Mouse (Mus musculus) erythroblast, embryonic 14.5 days (primary cell): ENCODE results near the gene Rcc1l. TPM values are rescaled to one million over a fixed set of nuclear protein-coding genes. Genes with fewer than 3 reads are reported as not detected.
A peak's percentile ranks its signal among the peaks of the same experiment; 100 is the strongest.

ENCODE experiments used
- H3K27me3 ChIP-seq: 2 replicates; pipeline ENCODE4 v1.6.1; 2012; ENCODE audit warnings: inconsistent platforms; ENCODE audit not compliant: control insufficient read depth
- H3K36me3 ChIP-seq: 2 replicates; pipeline ENCODE4 v1.6.1; 2012; ENCODE audit warnings: mild to moderate bottlenecking, inconsistent platforms; ENCODE audit not compliant: control insufficient read depth
- H3K4me1 ChIP-seq: 2 replicates; pipeline ENCODE4 v1.6.1; 2012; ENCODE audit warnings: inconsistent platforms; ENCODE audit not compliant: control insufficient read depth
- H3K4me3 ChIP-seq: replicated peaks from 2 replicates; pipeline ENCODE3; 2012; ENCODE audit warnings: moderate library complexity, mild to moderate bottlenecking, inconsistent platforms
- H3K9me3 ChIP-seq: 2 replicates; pipeline ENCODE4 v1.6.1; 2012; ENCODE audit warnings: low read length, inconsistent platforms, mixed read lengths; ENCODE audit not compliant: control insufficient read depth
- GATA1 ChIP-seq: IDR thresholded peaks from 2 replicates; pipeline ENCODE4 v1.6.1; 2012; ENCODE audit warnings: low read length, inconsistent platforms, mixed read lengths
- TAL1 ChIP-seq: IDR thresholded peaks from 3 replicates; pipeline ENCODE4 v1.6.1; 2012; ENCODE audit warnings: low read length, inconsistent platforms, mixed read lengths
- polyA plus RNA-seq: library from polyadenylated mRNA; stranded (reverse); fragments of >175 nt; gene quantifications from 2 replicates; pipeline ENCODE4 v1.2.3, GENCODE M21; 2012

The Rcc1l gene
- polyA plus RNA-seq, 1 experiment = 0.21 TPM

DNA sequence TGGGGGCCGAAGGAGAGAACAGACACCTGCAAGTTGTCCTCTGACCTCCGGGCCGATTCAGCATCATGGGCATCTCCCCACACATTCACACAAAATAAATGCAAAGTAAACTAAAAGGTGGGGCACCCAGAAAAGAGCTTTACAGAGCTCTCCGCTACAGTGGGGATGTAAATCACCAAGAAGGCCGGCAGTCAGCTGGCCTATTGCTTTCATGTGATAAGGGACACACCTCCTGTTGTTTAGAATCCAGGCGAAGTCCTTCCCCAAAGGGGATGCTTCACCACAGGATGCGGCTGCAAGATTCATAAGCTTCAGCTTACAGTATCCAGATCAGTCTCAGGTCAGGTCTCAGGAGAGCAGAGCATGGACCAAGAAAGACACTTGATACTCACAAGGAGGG lies 2.0 kb upstream of the Rcc1l start:
- TF ChIP-seq TAL1 = no peak
- no peak for TF ChIP-seq GATA1

DNA sequence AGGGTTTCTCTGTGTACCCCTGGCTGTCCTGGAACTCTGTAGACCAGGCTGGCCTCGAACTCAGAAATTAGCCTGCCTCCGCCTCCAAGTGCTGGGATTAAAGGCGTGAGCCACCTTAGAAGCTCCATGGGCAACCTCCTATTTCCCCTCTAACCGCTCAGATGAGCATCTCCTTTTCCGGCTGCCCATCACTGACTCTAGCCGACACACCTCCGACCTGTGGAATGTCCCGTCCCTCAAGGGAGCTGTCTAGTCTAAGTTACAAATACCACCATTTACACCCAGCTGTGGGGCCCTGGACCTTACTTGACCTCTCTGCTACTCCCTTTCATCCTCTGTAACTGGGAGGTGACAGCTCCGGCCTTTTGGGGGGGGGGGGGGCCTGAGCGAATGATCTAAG lies 878 bp downstream of the Rcc1l start:
- no peaks in the 10 kb centered on the region for H3K9me3 ChIP-seq
- no peak for TF ChIP-seq GATA1
- TF ChIP-seq TAL1 = no peak
- H3K36me3 ChIP-seq = peaks cover 23% of the 10 kb centered on the region
- H3K27me3 ChIP-seq = no peaks in the 10 kb centered on the region
- H3K4me1 ChIP-seq = peaks cover 45% of the 10 kb centered on the region
- peak overlapping the region; percentile 81 for H3K4me3 ChIP-seq

More for the DNA sequence above, 2.0 kb upstream of the Rcc1l start:
- Histone ChIP-seq H3K4me1 (peaks cover 60% of the 10 kb centered on the region), H3K36me3 (peaks cover 3% of the 10 kb centered on the region), H3K27me3 (no peaks in the 10 kb centered on the region), H3K9me3 (no peaks in the 10 kb centered on the region), H3K4me3 (no peak overlapping the region)

DNA sequence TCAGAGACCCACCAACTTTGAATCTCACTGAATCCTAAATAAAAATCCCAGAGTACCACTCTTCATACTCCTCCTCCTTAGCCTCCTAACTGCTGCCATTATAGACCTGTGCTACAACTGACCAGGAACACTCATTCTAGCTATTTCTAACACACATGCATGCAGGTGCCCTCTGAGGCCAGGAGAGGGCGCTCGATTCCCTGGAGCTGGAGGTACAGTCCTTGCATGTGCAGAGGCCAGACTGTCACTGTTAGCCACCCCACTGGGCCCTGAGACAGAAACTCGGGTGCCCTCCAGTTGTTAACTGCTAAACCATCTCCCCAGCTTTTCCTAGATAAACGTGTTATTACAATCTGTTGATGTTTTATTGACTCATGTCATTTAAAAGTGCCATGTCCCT lies 3.4 kb downstream of the Rcc1l start:
- H3K4me1 ChIP-seq = peaks cover 28% of the 10 kb centered on the region
- no peaks in the 10 kb centered on the region for H3K9me3 ChIP-seq
- no peaks in the 10 kb centered on the region for H3K27me3 ChIP-seq
- no peak overlapping the region for H3K4me3 ChIP-seq
- TF ChIP-seq TAL1 (no peak), GATA1 (no peak)
- H3K36me3 ChIP-seq = peaks cover 35% of the 10 kb centered on the region

DNA sequence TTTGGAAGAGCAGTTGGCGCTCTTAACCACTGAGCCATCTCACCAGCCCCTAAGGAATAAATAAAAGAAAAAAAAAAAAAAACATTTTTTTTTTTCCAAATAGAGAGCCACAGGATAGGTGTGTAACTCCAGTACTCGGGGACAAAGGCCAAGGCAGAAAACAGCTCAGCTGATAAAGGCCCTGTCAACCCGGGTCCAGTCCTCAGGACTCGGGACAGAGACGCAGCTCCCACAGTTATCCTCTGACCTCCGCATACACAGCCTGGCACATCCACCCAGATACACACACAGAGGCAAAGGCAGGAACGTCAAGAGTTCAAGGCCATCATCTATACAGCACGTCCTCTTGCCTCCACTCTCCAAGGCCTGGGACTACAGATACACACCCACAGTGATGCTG lies 6.4 kb downstream of the Rcc1l start:
- no peaks in the 10 kb centered on the region for H3K9me3 ChIP-seq
- no peak overlapping the region for H3K4me3 ChIP-seq
- TF ChIP-seq TAL1 (no peak), GATA1 (no peak)
- H3K4me1 ChIP-seq = peaks cover 8% of the 10 kb centered on the region
- no peaks in the 10 kb centered on the region for H3K27me3 ChIP-seq
- peaks cover 61% of the 10 kb centered on the region for H3K36me3 ChIP-seq

DNA sequence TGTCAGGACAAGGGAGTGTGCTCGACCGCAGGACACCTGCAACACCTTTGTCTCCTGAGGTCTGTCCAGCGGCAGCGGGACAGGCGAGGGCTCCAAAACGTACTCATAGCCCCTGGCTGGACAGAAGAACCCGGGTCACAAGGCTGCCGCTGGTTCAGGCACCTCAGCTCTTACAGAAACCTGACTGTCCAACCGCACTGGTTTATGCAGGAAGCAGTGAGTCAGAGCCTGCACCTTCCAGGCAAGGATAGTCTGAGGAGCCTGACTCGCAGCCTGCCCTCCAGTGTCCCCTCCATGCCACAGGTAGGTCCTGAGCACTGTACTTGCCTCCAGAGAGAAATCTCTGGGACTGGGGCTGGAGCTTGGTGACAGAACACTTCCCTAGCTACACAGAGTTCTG lies 7.3 kb downstream of the Rcc1l start:
- peaks cover 4% of the 10 kb centered on the region for H3K4me1 ChIP-seq
- TF ChIP-seq TAL1 (no peak), GATA1 (no peak)
- no peaks in the 10 kb centered on the region for H3K9me3 ChIP-seq
- peaks cover 68% of the 10 kb centered on the region for H3K36me3 ChIP-seq
- no peaks in the 10 kb centered on the region for H3K27me3 ChIP-seq
- H3K4me3 ChIP-seq = no peak overlapping the region

DNA sequence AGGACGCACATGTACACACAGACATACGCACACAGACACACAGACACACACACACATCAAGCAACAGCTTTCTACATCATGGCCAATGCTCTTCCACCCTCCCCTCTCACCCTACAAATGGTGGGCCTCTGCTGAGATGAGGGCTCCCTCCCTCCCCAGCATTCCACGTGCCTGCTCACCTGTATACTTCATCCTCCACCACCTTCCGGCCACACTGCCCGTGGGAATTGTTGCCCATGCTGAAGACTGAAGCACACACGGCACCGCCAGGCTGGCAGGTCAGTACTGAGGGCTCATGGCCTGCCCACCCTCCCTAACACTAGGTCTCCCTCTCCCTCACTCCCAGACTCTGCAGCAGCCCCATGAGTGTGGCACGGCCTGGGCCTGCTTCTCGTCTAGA lies 8.5 kb downstream of the Rcc1l start:
- H3K27me3 ChIP-seq = no peaks in the 10 kb centered on the region
- H3K36me3 ChIP-seq = peaks cover 73% of the 10 kb centered on the region
- H3K4me1 ChIP-seq = no peaks in the 10 kb centered on the region; the same call in 1 of the 2 replicates
- no peak overlapping the region for H3K4me3 ChIP-seq
- no peaks in the 10 kb centered on the region for H3K9me3 ChIP-seq
- TF ChIP-seq TAL1 (no peak), GATA1 (no peak)

DNA sequence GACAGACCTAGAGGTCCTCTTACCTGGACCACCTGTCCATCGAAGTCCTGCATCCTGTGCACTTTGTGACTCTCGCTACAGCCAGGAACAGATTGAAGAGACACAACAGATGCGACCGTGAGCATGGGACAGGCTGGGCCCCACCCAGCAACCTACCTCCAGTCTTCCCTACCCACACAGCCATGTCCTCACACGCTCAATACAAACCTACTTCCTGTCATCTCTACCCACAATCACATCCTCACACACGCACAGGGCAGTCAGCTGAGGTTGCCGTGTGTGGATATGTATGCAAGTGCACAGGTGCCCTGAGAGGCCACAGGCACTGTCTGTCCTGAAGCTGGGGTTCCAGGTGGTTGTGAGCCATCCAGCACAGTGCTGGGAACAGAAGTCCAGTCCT lies 9.9 kb downstream of the Rcc1l start:
- TF ChIP-seq TAL1 (no peak), GATA1 (no peak)
- Histone ChIP-seq H3K9me3 (no peaks in the 10 kb centered on the region), H3K4me3 (no peak overlapping the region), H3K4me1 (no peaks in the 10 kb centered on the region), H3K27me3 (no peaks in the 10 kb centered on the region), H3K36me3 (peaks cover 70% of the 10 kb centered on the region)

DNA sequence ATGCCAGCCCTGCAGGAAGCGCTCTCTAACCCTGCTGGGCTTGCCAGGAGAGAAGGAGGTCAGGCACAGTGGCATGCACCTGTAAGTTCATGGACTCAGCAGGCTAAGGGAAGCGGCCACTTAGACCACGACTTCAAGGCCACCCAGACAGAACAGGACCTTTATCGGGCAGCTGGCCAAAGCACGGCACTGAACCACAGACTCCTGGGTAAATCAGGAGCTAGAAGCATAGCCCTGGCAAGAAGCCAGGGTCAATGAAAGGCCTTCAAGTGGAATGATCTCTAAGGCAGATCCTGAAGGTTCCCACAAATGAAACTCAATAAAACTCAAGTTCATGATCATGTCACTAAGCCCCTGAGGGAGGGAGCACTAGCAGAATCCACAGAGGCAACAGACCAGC lies 11.9 kb downstream of the Rcc1l start:
- no peak for TF ChIP-seq TAL1
- no peak for TF ChIP-seq GATA1
- Histone ChIP-seq H3K27me3 (no peaks in the 10 kb centered on the region), H3K4me1 (no peaks in the 10 kb centered on the region), H3K36me3 (peaks cover 69% of the 10 kb centered on the region), H3K9me3 (no peaks in the 10 kb centered on the region), H3K4me3 (no peak overlapping the region)

DNA sequence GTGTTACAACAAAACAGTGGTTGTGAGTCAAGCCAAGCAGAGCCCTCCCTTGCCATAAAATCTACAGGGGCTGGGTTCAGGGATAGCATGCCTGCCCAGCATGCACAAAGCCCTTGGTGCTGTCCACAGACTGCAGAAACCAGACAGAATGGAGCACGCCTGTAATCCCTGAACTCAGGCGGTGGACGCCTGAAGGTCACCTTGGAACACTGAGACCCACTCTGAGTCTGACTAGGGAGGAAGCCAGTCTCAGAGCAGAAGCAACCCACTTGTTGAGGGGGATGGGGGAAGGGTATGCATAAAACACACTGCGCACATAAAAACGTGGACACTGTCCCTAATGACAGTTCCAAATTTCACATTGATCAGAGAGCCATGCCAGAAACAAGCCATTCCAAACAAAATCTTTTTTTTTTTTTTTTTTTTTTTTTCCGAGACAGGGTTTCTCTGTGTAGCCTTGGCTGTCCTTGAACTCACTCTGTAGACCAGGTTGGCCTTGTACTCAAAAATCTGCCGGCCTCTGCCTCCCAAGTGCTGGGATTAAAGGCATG lies 20.6 kb downstream of the Rcc1l start:
- Histone ChIP-seq H3K9me3 (no peaks in the 10 kb centered on the region), H3K36me3 (peaks cover 77% of the 10 kb centered on the region), H3K4me3 (no peak overlapping the region), H3K27me3 (no peaks in the 10 kb centered on the region), H3K4me1 (no peaks in the 10 kb centered on the region)
- no peak for TF ChIP-seq TAL1
- no peak for TF ChIP-seq GATA1

DNA sequence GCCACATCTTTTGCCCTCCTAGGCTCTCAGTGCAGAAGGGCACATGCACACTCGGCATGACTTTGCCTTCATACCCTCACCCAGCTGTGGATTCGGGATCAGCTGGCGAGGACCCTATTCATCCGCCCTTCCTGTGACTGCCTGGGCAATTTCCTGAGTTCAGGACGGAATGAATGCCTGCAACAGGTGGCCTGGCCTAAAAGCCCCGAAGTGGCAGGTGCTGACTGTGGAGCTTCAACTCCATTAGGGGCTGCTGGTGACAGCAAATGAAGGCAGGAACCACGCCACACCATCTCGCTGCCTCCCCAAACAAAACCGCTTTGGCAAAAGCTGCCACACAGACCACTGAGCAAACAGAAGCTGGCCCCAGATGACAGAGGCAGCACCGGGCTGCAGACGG lies 24.7 kb downstream of the Rcc1l start:
- no peak for TF ChIP-seq TAL1
- TF ChIP-seq GATA1 = no peak
- no peaks in the 10 kb centered on the region for H3K9me3 ChIP-seq
- no peak overlapping the region for H3K4me3 ChIP-seq
- H3K4me1 ChIP-seq = no peaks in the 10 kb centered on the region
- H3K36me3 ChIP-seq = peaks cover 77% of the 10 kb centered on the region
- H3K27me3 ChIP-seq = no peaks in the 10 kb centered on the region
